Mouse (Mus musculus) lung, postnatal 0 days (tissue): ENCODE measurements around the gene Plac8.

Experiments used
- CTCF ChIP-seq: IDR thresholded peaks from 2 replicates; pipeline ENCODE4 v1.5.1; 2016; ENCODE audit warnings: antibody characterized with exemption, mild to moderate bottlenecking
- EP300 ChIP-seq: IDR thresholded peaks from 2 replicates; pipeline ENCODE4 v1.6.1; 2016; ENCODE audit warnings: antibody characterized with exemption, mild to moderate bottlenecking, control low read depth

DNA sequence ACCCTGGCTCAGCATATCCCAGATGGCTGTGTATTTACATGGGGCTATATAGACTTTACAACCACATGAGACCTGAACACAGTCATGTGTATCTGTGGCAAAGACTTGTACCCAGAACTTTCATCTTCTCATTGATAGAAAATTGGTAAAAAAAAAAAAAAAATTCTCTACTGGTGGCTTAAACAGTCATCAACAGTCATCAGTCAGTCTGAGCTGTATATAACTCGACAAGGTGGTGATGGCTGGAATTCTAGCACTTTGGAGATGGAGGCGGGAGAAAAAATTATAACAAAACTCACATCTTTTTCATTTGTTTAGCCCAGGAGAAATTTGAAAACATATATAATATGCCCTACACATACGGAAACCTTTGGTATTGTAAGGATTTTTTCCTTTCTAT, 3.2 kb downstream of the Plac8 start:
- TF ChIP-seq CTCF: no peak
- TF ChIP-seq EP300: no peak
